Mouse (Mus musculus) C2C12 (cell line): ENCODE measurements around the gene Efnb2.

Experiments used
- CEBPB ChIP-seq: IDR thresholded peaks from one replicate; pipeline ENCODE4 v1.6.1; 2011; ENCODE audit warnings: low read depth, mild to moderate bottlenecking, control low read depth, moderate library complexity
- CTCF ChIP-seq: IDR thresholded peaks from one replicate; pipeline ENCODE4 v1.5.1; 2011; ENCODE audit not compliant: control insufficient read depth, insufficient read depth, insufficient read length
- FOSL1 ChIP-seq: IDR thresholded peaks from one replicate; pipeline ENCODE4 v1.8.0; 2011; ENCODE audit warnings: mild to moderate bottlenecking, low read length; ENCODE audit not compliant: poor library complexity, insufficient read depth, severe bottlenecking
- MAX ChIP-seq: IDR thresholded peaks from one replicate; pipeline ENCODE4 v1.6.1; 2011; ENCODE audit warnings: mild to moderate bottlenecking, control low read depth
- MYOD1 ChIP-seq: IDR thresholded peaks from one replicate; pipeline ENCODE4 v1.6.1; 2011; ENCODE audit warnings: low read depth; ENCODE audit not compliant: control insufficient read depth, insufficient read length
- MYOG ChIP-seq: IDR thresholded peaks from one replicate; pipeline ENCODE4 v1.6.1; 2011; ENCODE audit not compliant: control insufficient read depth, insufficient read length; ENCODE audit errors: extremely low read depth
- USF1 ChIP-seq: IDR thresholded peaks from one replicate; pipeline ENCODE4 v1.6.1; 2011; ENCODE audit warnings: low read depth, mild to moderate bottlenecking, control low read depth, moderate library complexity

- TF ChIP-seq CTCF (no peak), USF1 (no peak), CEBPB (no peak), MYOG (no peak), MAX (no peak), MYOD1 (no peak), FOSL1 (no peak)
Measured at GRCm38 (mm10) chr8:8620536-8620935, 40.5 kb downstream of the Efnb2 start.
